Mouse (Mus musculus): ENCODE results near the gene Sinhcaf. TPM values are rescaled to one million over a fixed set of nuclear protein-coding genes. Genes with fewer than 3 reads are reported as not detected.

The Sinhcaf gene
- polyA plus RNA-seq, 1 experiment from 2014 or later = 67.0 TPM

GRCm38 (mm10) chr6:148975096-148975495 is 28.8 kb upstream of the Sinhcaf start:
- Histone ChIP-seq H3K9ac (ENCODE audit: low read length) (no peak overlapping the region), H3K9me3 (replicated peaks; ENCODE audit: control insufficient read depth, low read length) (no peaks in the 10 kb centered on the region), H3K27ac (ENCODE audit: low read length) (no peak overlapping the region), H3K36me3 (ENCODE audit: control insufficient read depth, insufficient read depth, low read length) (no peaks in the 10 kb centered on the region), H3K4me3 (replicated peaks; ENCODE audit: low read length) (no peak overlapping the region), H3K27me3 (ENCODE audit: control insufficient read depth, insufficient read depth, low read length) (no peaks in the 10 kb centered on the region), H3K4me1 (ENCODE audit: control insufficient read depth, insufficient read depth, low read length) (peaks cover 8% of the 10 kb centered on the region), H3K4me2 (ENCODE audit: low read depth, low read length) (no peak overlapping the region)
- 88% methylated on average over 3 of the region's 3 CpGs for WGBS
- no peak for ATAC-seq (ENCODE audit: insufficient read depth, low FRiP score)

GRCm38 (mm10) chr6:148972891-148973290 is 26.6 kb upstream of the Sinhcaf start:
- H3K4me1 ChIP-seq (ENCODE audit: control insufficient read depth, insufficient read depth, low read length) = peaks cover 8% of the 10 kb centered on the region
- no peak overlapping the region for H3K9ac ChIP-seq (ENCODE audit: low read length)
- H3K36me3 ChIP-seq (ENCODE audit: control insufficient read depth, insufficient read depth, low read length) = no peaks in the 10 kb centered on the region
- WGBS = 34% methylated on average over 2 of the region's 2 CpGs
- ATAC-seq (ENCODE audit: insufficient read depth, low FRiP score) = no peak
- no peaks in the 10 kb centered on the region for H3K27me3 ChIP-seq (ENCODE audit: control insufficient read depth, insufficient read depth, low read length)
- no peaks in the 10 kb centered on the region for H3K9me3 ChIP-seq (replicated peaks; ENCODE audit: control insufficient read depth, low read length)
- no peak overlapping the region for H3K4me2 ChIP-seq (ENCODE audit: low read depth, low read length)
- H3K27ac ChIP-seq (ENCODE audit: low read length) = no peak overlapping the region
- no peak overlapping the region for H3K4me3 ChIP-seq (replicated peaks; ENCODE audit: low read length)

GRCm38 (mm10) chr6:148972059-148972848 is 26.0 kb upstream of the Sinhcaf start:
- Histone ChIP-seq H3K4me3 (replicated peaks; ENCODE audit: low read length) (no peak overlapping the region), H3K4me2 (ENCODE audit: low read depth, low read length) (no peak overlapping the region), H3K27me3 (ENCODE audit: control insufficient read depth, insufficient read depth, low read length) (no peaks in the 10 kb centered on the region), H3K9me3 (replicated peaks; ENCODE audit: control insufficient read depth, low read length) (no peaks in the 10 kb centered on the region), H3K36me3 (ENCODE audit: control insufficient read depth, insufficient read depth, low read length) (no peaks in the 10 kb centered on the region), H3K4me1 (ENCODE audit: control insufficient read depth, insufficient read depth, low read length) (peaks cover 8% of the 10 kb centered on the region), H3K27ac (ENCODE audit: low read length) (no peak overlapping the region; the same call in 1 of the 2 replicates), H3K9ac (ENCODE audit: low read length) (no peak overlapping the region)
- 24% methylated on average over 9 of the region's 9 CpGs for WGBS
- ATAC-seq (ENCODE audit: insufficient read depth, low FRiP score) = no peak

DNA sequence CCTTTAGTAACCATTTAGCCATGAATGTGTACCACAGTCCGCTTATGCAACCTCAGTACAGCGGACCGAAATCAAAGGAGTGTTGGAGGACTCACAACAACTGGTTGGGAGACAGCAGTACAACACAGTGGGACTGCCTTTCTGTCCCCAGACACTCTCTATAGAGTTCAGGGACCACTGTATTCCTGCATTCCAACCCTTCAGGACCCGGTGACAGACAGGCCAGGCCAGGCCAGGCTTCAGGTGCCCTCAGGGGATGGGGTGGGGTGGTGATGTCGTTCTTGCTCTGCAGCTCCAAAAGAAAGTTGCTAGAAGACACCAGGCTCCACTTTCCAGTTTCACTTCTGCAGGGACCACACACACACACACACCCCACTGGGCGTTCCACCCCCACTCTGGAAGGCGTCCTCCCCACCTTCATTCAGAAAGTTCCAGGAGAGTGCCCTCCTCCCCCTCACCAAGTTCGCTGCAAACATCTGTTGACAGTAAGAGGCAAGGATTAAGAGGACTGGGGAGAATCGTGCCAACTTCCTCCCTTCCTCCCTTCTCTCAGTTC is 25.2 kb upstream of the Sinhcaf start:
- H3K36me3 ChIP-seq (ENCODE audit: control insufficient read depth, insufficient read depth, low read length) = no peaks in the 10 kb centered on the region
- H3K27me3 ChIP-seq (ENCODE audit: control insufficient read depth, insufficient read depth, low read length) = no peaks in the 10 kb centered on the region
- no peaks in the 10 kb centered on the region for H3K9me3 ChIP-seq (replicated peaks; ENCODE audit: control insufficient read depth, low read length)
- no peak overlapping the region for H3K4me3 ChIP-seq (replicated peaks; ENCODE audit: low read length)
- peaks cover 8% of the 10 kb centered on the region for H3K4me1 ChIP-seq (ENCODE audit: control insufficient read depth, insufficient read depth, low read length)
- H3K9ac ChIP-seq (ENCODE audit: low read length) = no peak overlapping the region; the same call in 1 of the 2 replicates
- H3K4me2 ChIP-seq (ENCODE audit: low read depth, low read length) = peak overlapping the region; percentile 29; the same call in 1 of the 2 replicates
- ATAC-seq (ENCODE audit: insufficient read depth, low FRiP score) = no peak
- 39% methylated on average over 9 of the region's 9 CpGs for WGBS
- no peak overlapping the region; the same call in 1 of the 2 replicates for H3K27ac ChIP-seq (ENCODE audit: low read length)

GRCm38 (mm10) chr6:148961285-148961684 is 15.0 kb upstream of the Sinhcaf start:
- H3K9me3 ChIP-seq (replicated peaks; ENCODE audit: control insufficient read depth, low read length) = no peaks in the 10 kb centered on the region
- H3K27me3 ChIP-seq (ENCODE audit: control insufficient read depth, insufficient read depth, low read length) = no peaks in the 10 kb centered on the region
- H3K36me3 ChIP-seq (ENCODE audit: control insufficient read depth, insufficient read depth, low read length) = no peaks in the 10 kb centered on the region
- ATAC-seq (ENCODE audit: insufficient read depth, low FRiP score) = no peak
- H3K27ac ChIP-seq (ENCODE audit: low read length) = no peak overlapping the region
- no peak overlapping the region for H3K4me3 ChIP-seq (replicated peaks; ENCODE audit: low read length)
- H3K9ac ChIP-seq (ENCODE audit: low read length) = no peak overlapping the region
- no peak overlapping the region for H3K4me2 ChIP-seq (ENCODE audit: low read depth, low read length)
- WGBS = 15% methylated on average over 1 of the region's 1 CpGs
- H3K4me1 ChIP-seq (ENCODE audit: control insufficient read depth, insufficient read depth, low read length) = peaks cover 3% of the 10 kb centered on the region; the same call in 1 of the 2 replicates

- no peaks in the 10 kb centered on the region for H3K36me3 ChIP-seq (ENCODE audit: control insufficient read depth, insufficient read depth, low read length)
- H3K4me3 ChIP-seq (replicated peaks; ENCODE audit: low read length) = no peak overlapping the region
- no peak overlapping the region for H3K9ac ChIP-seq (ENCODE audit: low read length)
- H3K27me3 ChIP-seq (ENCODE audit: control insufficient read depth, insufficient read depth, low read length) = no peaks in the 10 kb centered on the region
- no peak overlapping the region for H3K4me2 ChIP-seq (ENCODE audit: low read depth, low read length)
- no peak for ATAC-seq (ENCODE audit: insufficient read depth, low FRiP score)
- 37% methylated on average over 4 of the region's 4 CpGs for WGBS
- H3K4me1 ChIP-seq (ENCODE audit: control insufficient read depth, insufficient read depth, low read length) = peaks cover 3% of the 10 kb centered on the region; the same call in 1 of the 2 replicates
- H3K27ac ChIP-seq (ENCODE audit: low read length) = no peak overlapping the region
- no peaks in the 10 kb centered on the region for H3K9me3 ChIP-seq (replicated peaks; ENCODE audit: control insufficient read depth, low read length)
Observed at GRCm38 (mm10) chr6:148959540-148960238, 13.4 kb upstream of the Sinhcaf start.

DNA sequence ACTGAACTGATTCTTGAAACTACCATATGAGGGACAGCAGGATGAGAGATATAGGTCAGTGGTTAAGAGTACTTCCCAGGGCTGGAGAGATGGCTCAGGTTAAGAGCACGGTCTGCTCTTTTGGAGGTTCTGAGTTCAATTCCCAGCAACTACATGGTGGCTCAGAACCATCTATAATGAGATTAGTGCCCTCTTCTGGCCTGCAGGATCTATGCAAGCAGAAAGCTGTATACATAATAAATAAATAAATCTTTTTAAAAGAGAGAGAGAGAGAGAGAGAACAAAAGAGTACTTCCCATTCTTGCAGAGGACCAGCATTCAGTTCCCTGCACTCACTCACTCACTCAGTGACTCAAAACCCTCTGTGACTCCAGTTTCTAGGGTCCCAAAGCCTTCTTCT is 12.4 kb upstream of the Sinhcaf start:
- Histone ChIP-seq H3K4me1 (ENCODE audit: control insufficient read depth, insufficient read depth, low read length) (peaks cover 3% of the 10 kb centered on the region; the same call in 1 of the 2 replicates), H3K4me2 (ENCODE audit: low read depth, low read length) (no peak overlapping the region), H3K4me3 (replicated peaks; ENCODE audit: low read length) (no peak overlapping the region), H3K27me3 (ENCODE audit: control insufficient read depth, insufficient read depth, low read length) (no peaks in the 10 kb centered on the region), H3K36me3 (ENCODE audit: control insufficient read depth, insufficient read depth, low read length) (no peaks in the 10 kb centered on the region), H3K9me3 (replicated peaks; ENCODE audit: control insufficient read depth, low read length) (no peaks in the 10 kb centered on the region), H3K9ac (ENCODE audit: low read length) (no peak overlapping the region), H3K27ac (ENCODE audit: low read length) (no peak overlapping the region)
- WGBS = 94% methylated on average over 1 of the region's 1 CpGs
- ATAC-seq (ENCODE audit: insufficient read depth, low FRiP score) = no peak

GRCm38 (mm10) chr6:148957046-148957445 is 10.8 kb upstream of the Sinhcaf start:
- WGBS = 94% methylated on average over 3 of the region's 3 CpGs
- Histone ChIP-seq H3K36me3 (ENCODE audit: control insufficient read depth, insufficient read depth, low read length) (no peaks in the 10 kb centered on the region), H3K4me3 (replicated peaks; ENCODE audit: low read length) (no peak overlapping the region), H3K27ac (ENCODE audit: low read length) (no peak overlapping the region), H3K9me3 (replicated peaks; ENCODE audit: control insufficient read depth, low read length) (no peaks in the 10 kb centered on the region), H3K4me2 (ENCODE audit: low read depth, low read length) (no peak overlapping the region), H3K9ac (ENCODE audit: low read length) (no peak overlapping the region), H3K4me1 (ENCODE audit: control insufficient read depth, insufficient read depth, low read length) (peaks cover 3% of the 10 kb centered on the region; the same call in 1 of the 2 replicates), H3K27me3 (ENCODE audit: control insufficient read depth, insufficient read depth, low read length) (no peaks in the 10 kb centered on the region)
- no peak for ATAC-seq (ENCODE audit: insufficient read depth, low FRiP score)
